Mouse (Mus musculus): ENCODE data around the gene Aff1. TPM values are rescaled to one million over a fixed set of nuclear protein-coding genes. Genes with fewer than 3 reads are reported as not detected.

The Aff1 gene
- polyA plus RNA-seq, 1 experiment from 2014 or later = 2.0 TPM

- no peak overlapping the region for H3K9ac ChIP-seq
- no peak overlapping the region for H3K4me3 ChIP-seq
- no peaks in the 10 kb centered on the region for H3K36me3 ChIP-seq (ENCODE audit: poor library complexity, severe bottlenecking)
- no peaks in the 10 kb centered on the region for H3K27me3 ChIP-seq
- no peaks in the 10 kb centered on the region for H3K4me1 ChIP-seq
- ATAC-seq = no peak
- 84% methylated on average over 13 of the region's 13 CpGs for WGBS
- no peak overlapping the region for H3K27ac ChIP-seq
- no peaks in the 10 kb centered on the region for H3K9me3 ChIP-seq (replicated peaks)
- no peak overlapping the region for H3K4me2 ChIP-seq
Observed at GRCm38 (mm10) chr5:103821500-103822298, 129.5 kb downstream of the Aff1 start.

GRCm38 (mm10) chr5:103822949-103823348 lies 130.8 kb downstream of the Aff1 start:
- no peaks in the 10 kb centered on the region for H3K4me1 ChIP-seq
- H3K9me3 ChIP-seq (replicated peaks) = no peaks in the 10 kb centered on the region
- no peak overlapping the region for H3K27ac ChIP-seq
- H3K4me3 ChIP-seq = no peak overlapping the region
- no peaks in the 10 kb centered on the region for H3K27me3 ChIP-seq
- no peak overlapping the region for H3K4me2 ChIP-seq
- H3K36me3 ChIP-seq (ENCODE audit: poor library complexity, severe bottlenecking) = no peaks in the 10 kb centered on the region
- no peak overlapping the region for H3K9ac ChIP-seq
- WGBS = 95% methylated on average over 5 of the region's 5 CpGs
- no peak for ATAC-seq

GRCm38 (mm10) chr5:103828304-103828703 lies 136.1 kb downstream of the Aff1 start:
- WGBS = 89% methylated on average over 21 of the region's 21 CpGs
- Histone ChIP-seq H3K4me1 (no peaks in the 10 kb centered on the region), H3K4me3 (no peak overlapping the region), H3K27me3 (no peaks in the 10 kb centered on the region), H3K36me3 (ENCODE audit: poor library complexity, severe bottlenecking) (no peaks in the 10 kb centered on the region), H3K27ac (no peak overlapping the region), H3K9ac (no peak overlapping the region), H3K9me3 (replicated peaks) (no peaks in the 10 kb centered on the region), H3K4me2 (no peak overlapping the region)
- no peak for ATAC-seq

- H3K36me3 ChIP-seq (ENCODE audit: poor library complexity, severe bottlenecking) = peaks cover 3% of the 10 kb centered on the region
- no peaks in the 10 kb centered on the region for H3K9me3 ChIP-seq (replicated peaks)
- no peak for ATAC-seq
- no peaks in the 10 kb centered on the region for H3K27me3 ChIP-seq
- no peak overlapping the region for H3K4me2 ChIP-seq
- H3K4me3 ChIP-seq = no peak overlapping the region
- no peaks in the 10 kb centered on the region for H3K4me1 ChIP-seq
- WGBS = 81% methylated on average over 8 of the region's 8 CpGs
- H3K27ac ChIP-seq = no peak overlapping the region
- H3K9ac ChIP-seq = no peak overlapping the region
Observed at GRCm38 (mm10) chr5:103828729-103829128, 136.6 kb downstream of the Aff1 start.

- Histone ChIP-seq H3K9me3 (replicated peaks) (no peaks in the 10 kb centered on the region), H3K4me3 (no peak overlapping the region), H3K27me3 (no peaks in the 10 kb centered on the region), H3K27ac (no peak overlapping the region), H3K36me3 (ENCODE audit: poor library complexity, severe bottlenecking) (peaks cover 7% of the 10 kb centered on the region), H3K4me2 (no peak overlapping the region), H3K4me1 (no peaks in the 10 kb centered on the region), H3K9ac (no peak overlapping the region)
- 71% methylated on average over 12 of the region's 12 CpGs for WGBS
- ATAC-seq = no peak
Observed at GRCm38 (mm10) chr5:103829158-103829557, 137.0 kb downstream of the Aff1 start.

GRCm38 (mm10) chr5:103830886-103831285 lies 138.7 kb downstream of the Aff1 start:
- WGBS = 96% methylated on average over 1 of the region's 1 CpGs
- ATAC-seq = no peak
- Histone ChIP-seq H3K36me3 (ENCODE audit: poor library complexity, severe bottlenecking) (peaks cover 13% of the 10 kb centered on the region), H3K4me1 (peaks cover 6% of the 10 kb centered on the region; the same call in 1 of the 2 replicates), H3K27ac (no peak overlapping the region), H3K9ac (no peak overlapping the region), H3K9me3 (replicated peaks) (no peaks in the 10 kb centered on the region), H3K4me2 (no peak overlapping the region), H3K27me3 (no peaks in the 10 kb centered on the region), H3K4me3 (no peak overlapping the region)

GRCm38 (mm10) chr5:103835471-103836147 lies 143.4 kb downstream of the Aff1 start:
- no peaks in the 10 kb centered on the region for H3K27me3 ChIP-seq
- no peak overlapping the region for H3K9ac ChIP-seq
- H3K27ac ChIP-seq = 0 out of 2 replicates have a peak overlapping the region, but pooled peaks have one; percentile 22
- no peak overlapping the region for H3K4me3 ChIP-seq
- H3K36me3 ChIP-seq (ENCODE audit: poor library complexity, severe bottlenecking) = peaks cover 13% of the 10 kb centered on the region
- no peaks in the 10 kb centered on the region for H3K9me3 ChIP-seq (replicated peaks)
- 0 out of 2 replicates have a peak, but pooled peaks have one; percentile 16 for ATAC-seq
- 76% methylated on average over 15 of the region's 15 CpGs for WGBS
- peaks cover 6% of the 10 kb centered on the region; the same call in 1 of the 2 replicates for H3K4me1 ChIP-seq
- no peak overlapping the region for H3K4me2 ChIP-seq

GRCm38 (mm10) chr5:103836148-103836784 lies 144.1 kb downstream of the Aff1 start:
- H3K4me2 ChIP-seq = no peak overlapping the region
- H3K4me1 ChIP-seq = peaks cover 6% of the 10 kb centered on the region; the same call in 1 of the 2 replicates
- H3K4me3 ChIP-seq = no peak overlapping the region
- 73% methylated on average over 8 of the region's 11 CpGs for WGBS
- H3K9me3 ChIP-seq (replicated peaks) = no peaks in the 10 kb centered on the region
- H3K27me3 ChIP-seq = no peaks in the 10 kb centered on the region
- peaks cover 13% of the 10 kb centered on the region for H3K36me3 ChIP-seq (ENCODE audit: poor library complexity, severe bottlenecking)
- H3K9ac ChIP-seq = no peak overlapping the region
- ATAC-seq = no peak
- H3K27ac ChIP-seq = no peak overlapping the region

GRCm38 (mm10) chr5:103838550-103839264 lies 146.5 kb downstream of the Aff1 start:
- Histone ChIP-seq H3K36me3 (ENCODE audit: poor library complexity, severe bottlenecking) (peaks cover 16% of the 10 kb centered on the region), H3K9ac (no peak overlapping the region), H3K4me1 (peaks cover 6% of the 10 kb centered on the region; the same call in 1 of the 2 replicates), H3K9me3 (replicated peaks) (no peaks in the 10 kb centered on the region), H3K4me2 (no peak overlapping the region), H3K27ac (no peak overlapping the region), H3K27me3 (no peaks in the 10 kb centered on the region), H3K4me3 (no peak overlapping the region)
- WGBS = 95% methylated on average over 15 of the region's 15 CpGs
- no peak; the same call in 1 of the 2 replicates for ATAC-seq

GRCm38 (mm10) chr5:103839265-103839626 lies 147.1 kb downstream of the Aff1 start:
- Histone ChIP-seq H3K36me3 (ENCODE audit: poor library complexity, severe bottlenecking) (peaks cover 10% of the 10 kb centered on the region), H3K4me2 (no peak overlapping the region), H3K9ac (no peak overlapping the region), H3K27me3 (no peaks in the 10 kb centered on the region), H3K4me3 (no peak overlapping the region), H3K9me3 (replicated peaks) (no peaks in the 10 kb centered on the region), H3K27ac (no peak overlapping the region), H3K4me1 (peaks cover 6% of the 10 kb centered on the region; the same call in 1 of the 2 replicates)
- 83% methylated on average over 3 of the region's 3 CpGs for WGBS
- no peak for ATAC-seq

- Histone ChIP-seq H3K4me1 (peaks cover 16% of the 10 kb centered on the region), H3K4me3 (no peak overlapping the region), H3K4me2 (no peak overlapping the region), H3K9me3 (replicated peaks) (no peaks in the 10 kb centered on the region), H3K27ac (no peak overlapping the region), H3K9ac (no peak overlapping the region), H3K36me3 (ENCODE audit: poor library complexity, severe bottlenecking) (peaks cover 20% of the 10 kb centered on the region), H3K27me3 (no peaks in the 10 kb centered on the region)
- no peak for ATAC-seq
- 34% methylated on average over 1 of the region's 1 CpGs for WGBS
Observed at GRCm38 (mm10) chr5:103843938-103844337, 151.8 kb downstream of the Aff1 start.
